Mouse (Mus musculus): ENCODE measurements around the gene S100a3.

Gene S100a3

DNA sequence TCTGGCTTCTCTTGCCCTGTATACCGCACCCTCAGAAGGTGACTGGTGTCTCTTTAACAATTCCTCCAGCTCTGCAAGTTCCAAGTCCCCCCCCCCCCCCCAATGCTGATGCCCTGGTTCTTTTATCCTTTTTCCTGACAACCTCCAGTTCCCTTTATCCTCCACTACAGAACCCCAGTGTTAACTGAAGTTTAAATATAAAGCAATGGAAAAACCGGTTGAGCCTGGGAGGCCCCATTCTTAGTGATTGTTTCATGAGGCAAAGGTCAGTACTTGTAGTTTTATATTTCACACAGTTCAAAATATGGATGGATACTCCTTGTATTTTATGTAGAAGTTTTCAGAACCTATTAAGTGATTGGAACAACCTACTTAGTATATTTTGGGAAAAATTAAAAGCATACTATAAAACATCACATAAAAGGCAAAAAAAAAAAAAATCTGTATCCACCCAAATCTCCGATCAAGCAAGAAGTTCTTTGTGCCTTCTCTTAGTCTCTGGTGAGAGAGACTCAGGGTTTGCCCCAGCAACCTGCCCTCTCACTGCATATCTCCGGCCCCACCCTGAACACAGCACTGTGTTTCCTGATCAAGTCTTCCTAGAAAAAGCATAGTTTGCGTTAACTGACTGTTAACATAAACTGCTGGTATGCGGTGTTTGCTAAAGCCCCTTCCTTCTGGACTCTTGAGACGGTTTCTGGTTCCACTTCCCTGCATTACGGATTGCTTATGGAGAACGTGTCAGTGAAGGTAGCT is 66.1 kb downstream of the S100a3 start:
- no peak for DNase-seq (ENCODE audit: low read depth, low spot score)

DNA sequence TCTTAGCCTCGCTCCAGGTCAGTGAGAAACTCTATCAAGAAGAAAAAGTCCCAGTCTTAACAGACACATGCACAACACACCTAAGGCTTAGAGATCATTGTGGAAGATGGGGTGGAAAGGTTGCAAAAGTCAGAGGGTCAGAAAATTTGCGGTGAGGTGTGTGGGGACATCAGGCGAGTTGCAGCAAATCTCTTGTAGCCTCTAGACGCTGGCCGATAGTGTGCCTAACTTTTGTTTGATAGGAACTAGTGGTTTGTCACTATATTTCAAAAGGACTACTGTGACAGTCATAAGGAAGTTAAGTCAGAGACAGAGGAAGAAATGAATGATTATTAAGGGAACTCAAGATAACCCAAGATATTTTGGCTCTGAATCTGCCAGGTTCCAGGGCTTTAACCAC is 67.0 kb downstream of the S100a3 start:
- DNase-seq (ENCODE audit: low read depth, low spot score): no peak

DNA sequence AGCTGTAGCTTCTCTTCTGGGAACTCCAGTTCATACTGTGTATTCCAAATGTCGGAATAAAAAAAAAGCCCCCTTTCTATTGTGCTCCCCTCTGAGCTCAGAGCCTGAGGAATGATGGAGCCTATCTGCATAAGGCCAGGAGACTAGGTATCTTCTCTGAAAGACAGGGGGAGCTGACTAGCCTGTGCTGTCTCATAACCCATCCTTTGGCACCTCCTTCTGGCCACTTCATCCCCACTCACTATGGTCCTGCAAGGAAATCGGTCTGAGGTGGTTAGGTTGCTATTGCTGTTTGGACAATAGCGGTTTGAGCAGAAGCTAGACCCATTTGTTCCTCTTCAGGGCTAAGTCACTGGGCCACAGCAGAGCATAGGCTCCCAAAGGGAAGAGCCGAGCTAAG is 67.4 kb downstream of the S100a3 start:
- no peak for DNase-seq (ENCODE audit: low read depth, low spot score)

DNA sequence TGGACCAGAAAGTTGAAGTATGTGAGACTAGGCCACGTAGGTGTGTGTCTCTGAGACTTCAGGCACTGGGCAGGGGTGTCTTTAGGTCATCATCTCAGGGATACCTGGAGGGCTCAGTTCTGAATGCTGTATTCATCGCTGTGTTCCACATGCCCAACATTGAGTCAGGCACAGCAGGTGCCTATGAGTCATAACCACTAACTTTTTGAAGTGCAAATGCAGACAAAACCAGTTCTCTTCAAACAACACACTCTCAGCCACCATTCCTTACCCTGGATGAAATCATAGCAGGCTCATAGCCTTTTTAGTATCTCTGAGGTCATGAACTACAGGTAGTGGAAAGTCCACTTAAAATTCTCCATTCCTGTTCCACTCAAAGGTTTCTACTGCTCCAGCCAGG is 68.9 kb downstream of the S100a3 start:
- no peak for DNase-seq (ENCODE audit: low read depth, low spot score)

DNA sequence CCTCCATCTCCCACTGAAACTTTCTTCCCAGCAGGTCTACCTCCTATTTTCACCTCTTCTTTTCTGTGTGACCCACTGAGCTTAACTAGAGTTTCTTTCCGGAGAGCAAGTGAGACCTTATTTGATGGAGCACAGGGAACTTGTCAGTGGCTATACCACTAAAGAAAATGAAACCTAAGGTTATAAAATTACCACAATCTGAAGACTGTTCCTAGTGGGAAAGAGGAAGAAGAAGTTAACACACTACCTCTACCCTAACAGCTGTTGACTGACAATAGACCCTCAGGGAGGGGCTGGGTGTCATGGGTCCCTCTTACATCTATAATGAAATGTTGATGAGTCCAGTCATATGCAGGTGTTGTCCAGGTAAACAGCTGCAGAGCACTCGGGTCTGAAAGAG is 71.6 kb downstream of the S100a3 start:
- DNase-seq (ENCODE audit: low read depth, low spot score): no peak

DNA sequence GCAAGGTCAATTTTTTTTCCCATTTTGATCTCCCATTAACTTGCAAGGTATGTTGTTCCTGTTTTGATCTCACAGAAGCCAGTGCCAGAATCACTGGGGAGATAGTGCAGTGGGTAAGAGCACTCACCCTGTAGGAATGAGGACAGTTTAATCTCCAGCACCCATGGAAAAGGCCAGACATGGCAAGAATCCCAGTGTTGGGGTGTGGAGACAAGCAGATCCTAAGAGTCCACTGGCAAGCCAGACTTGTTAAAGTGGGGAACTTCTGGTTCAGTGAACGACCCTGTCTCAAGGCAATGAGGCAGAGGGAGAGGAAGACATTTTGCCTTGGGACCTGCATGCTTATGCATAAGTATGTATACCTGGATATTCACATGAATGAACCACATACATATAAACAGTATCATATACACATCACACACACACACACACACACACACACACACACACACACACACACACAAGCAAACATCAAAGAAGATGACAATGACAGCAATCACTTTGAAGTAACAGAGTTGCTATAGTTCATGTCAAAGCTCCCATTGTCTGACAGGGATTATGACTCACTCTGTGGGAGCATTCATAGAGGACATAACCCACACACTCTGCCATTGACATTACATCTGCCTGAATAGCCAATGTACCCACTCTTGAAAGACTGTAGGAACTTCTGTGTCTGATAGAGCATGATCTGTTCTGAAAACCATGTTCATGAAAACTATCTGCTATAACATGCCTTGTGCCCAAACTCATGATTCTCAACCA is 78.3 kb downstream of the S100a3 start:
- no peak for DNase-seq (ENCODE audit: low read depth, low spot score)

DNA sequence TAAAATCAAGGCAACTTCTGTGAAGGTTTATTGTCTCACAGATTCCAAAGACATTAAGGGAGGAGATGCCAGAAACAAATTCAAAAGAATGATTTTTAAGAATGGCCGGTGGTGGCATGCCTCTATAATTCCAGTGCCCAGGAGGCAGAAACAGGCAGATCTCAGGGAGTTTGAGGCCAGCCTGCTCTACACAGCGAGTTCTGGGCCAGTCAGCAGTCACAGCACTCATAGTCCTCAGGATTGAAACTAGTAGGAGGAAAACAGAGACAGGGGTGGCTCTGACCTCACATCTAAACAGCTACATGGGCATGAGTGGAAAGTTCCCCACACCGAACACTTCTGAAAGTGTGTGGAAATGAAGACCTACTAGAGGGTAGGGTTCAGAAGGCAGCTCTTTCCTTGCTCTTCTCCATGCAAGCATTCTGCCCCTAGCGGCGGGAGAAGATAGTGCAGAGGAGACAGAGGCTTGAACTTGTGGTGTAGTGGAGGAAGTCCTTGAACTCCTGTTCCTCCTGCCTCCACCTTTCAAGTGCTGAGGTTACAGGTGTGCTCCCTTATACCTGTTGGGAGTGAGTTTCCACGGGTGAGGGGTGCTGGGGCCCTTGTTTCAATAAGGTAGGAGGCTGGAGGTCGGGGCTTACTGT is 79.3 kb downstream of the S100a3 start:
- peak; percentile 77 for DNase-seq (ENCODE audit: low read depth, low spot score)

DNA sequence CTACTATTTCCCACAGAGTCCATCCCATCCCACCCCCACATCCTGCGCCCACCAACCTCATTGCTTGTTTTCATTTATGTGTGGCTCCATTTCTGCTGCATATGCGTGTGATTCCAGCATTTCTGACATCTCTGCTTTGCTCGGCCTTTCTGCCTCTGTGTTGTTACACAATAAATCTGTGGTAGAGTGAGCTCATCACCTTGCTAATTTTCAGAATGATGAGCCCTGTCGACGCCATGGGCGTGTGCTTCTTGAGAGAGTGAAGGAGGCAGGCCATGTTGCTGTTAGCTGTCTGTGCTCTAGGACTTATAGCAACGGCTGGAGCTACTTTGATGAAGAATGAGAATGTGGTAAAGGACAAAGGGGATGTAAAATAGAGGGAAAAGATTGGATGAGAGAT is 80.6 kb downstream of the S100a3 start:
- no peak for DNase-seq (ENCODE audit: low read depth, low spot score)

DNA sequence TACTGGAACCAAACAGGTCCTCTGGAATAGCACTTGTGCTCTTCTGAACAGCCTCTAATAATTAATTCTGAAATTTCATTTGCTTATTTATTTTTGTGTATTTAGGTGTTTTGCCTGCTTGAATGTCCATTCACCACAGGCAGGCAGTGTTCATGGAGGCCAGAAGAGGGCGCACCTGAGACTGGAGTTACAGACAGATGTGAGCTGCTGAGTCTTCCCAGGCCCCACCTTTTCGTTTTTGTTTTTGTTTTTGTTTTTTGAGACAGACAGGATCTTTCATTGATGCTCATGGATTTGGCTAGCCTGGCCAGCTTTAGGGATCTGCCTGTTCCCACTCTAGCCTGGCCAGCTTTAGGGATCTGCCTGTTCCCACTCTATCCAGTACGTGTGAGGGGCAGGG is 83.8 kb downstream of the S100a3 start:
- peak; percentile 44 for DNase-seq (ENCODE audit: low read depth, low spot score)

DNA sequence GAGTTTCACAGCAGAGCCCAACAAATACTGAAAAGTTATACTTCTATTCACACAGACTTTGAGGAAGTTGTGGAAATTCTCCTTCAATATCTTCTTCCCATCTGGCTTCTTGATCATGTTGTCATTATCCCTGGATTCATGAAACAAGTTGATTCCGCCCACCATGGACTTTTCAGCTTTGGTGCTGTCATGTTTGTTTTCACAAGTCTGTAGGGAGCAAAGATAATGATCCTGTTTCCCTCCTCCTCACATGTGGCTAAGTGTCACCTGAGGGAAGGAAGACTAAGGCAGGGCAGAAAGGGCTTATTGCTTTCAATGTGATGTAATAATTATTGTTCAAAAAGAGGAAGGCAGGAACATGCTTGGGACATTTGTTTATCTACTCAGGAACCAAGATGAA is 86.9 kb downstream of the S100a3 start:
- DNase-seq (ENCODE audit: low read depth, low spot score): no peak

DNA sequence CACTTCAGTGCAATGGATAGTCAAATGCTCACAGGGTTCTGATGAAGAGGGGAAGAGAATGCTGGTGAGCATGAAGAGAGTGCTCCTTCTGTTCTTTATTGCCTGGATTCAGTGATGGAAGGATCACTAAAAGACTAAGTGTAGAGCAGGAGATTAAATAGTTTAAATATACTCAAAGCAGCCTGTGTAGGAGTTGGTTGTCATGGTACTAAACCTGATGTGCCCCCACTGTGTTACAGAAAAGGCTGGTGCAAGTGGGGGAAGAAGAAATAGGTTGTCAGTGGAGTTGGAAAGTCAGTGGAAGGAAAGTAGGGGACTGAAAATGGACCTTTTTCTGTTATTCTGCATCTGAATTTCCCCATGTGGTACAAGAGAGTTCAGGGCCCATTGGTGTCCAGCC is 88.6 kb downstream of the S100a3 start:
- DNase-seq (ENCODE audit: low read depth, low spot score): no peak

DNA sequence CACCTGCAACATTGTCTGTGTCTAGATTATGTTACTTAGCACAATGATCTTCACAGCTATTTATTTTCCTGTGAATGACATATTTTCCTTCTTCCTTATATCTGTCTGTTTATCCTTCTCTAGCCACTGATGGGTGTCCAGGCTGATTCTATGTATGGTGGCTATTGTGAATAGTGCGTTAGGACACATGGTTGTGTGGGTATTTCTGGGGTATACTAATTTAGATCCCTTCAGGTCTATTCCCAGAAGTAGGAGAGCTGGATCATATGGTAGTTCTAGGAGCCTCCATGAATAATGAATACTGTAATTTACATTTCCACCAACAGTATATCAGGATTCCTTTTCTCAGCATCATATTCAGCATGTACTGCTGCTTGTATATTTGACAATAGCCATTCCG is 89.5 kb downstream of the S100a3 start:
- no peak for DNase-seq (ENCODE audit: low read depth, low spot score)

Measured in ES-CJ7 (cell line).